Mouse (Mus musculus) hindbrain, embryonic 11.5 days (tissue): ENCODE measurements around the gene Dph1. TPM values are rescaled to one million over a fixed set of nuclear protein-coding genes. Genes with fewer than 3 reads are reported as not detected.
A peak's percentile ranks its signal among the peaks of the same experiment; 100 is the strongest.

Source experiments
- ATAC-seq: fragments of 200-750 bp; cut with Nextera tagmentation; 2 replicates; pipeline ENCODE4 v1.8.0; 2017; ENCODE audit warnings: mild to moderate bottlenecking, moderate TSS enrichment, moderate library complexity; ENCODE audit not compliant: low FRiP score
- DNase-seq: peaks from one replicate; pipeline ENCODE4 v3.0.0-alpha.2; 2015; ENCODE audit warnings: low spot score
- H3K27ac ChIP-seq: fragments of 300-500 bp; sonication (generic); 2 replicates; pipeline ENCODE4 v1.5.1; 2014; ENCODE audit warnings: mild to moderate bottlenecking, low read depth, low read length
- H3K27me3 ChIP-seq: fragments of 300-500 bp; sonication (generic); 2 replicates; pipeline ENCODE4 v1.6.1; 2014; ENCODE audit warnings: mild to moderate bottlenecking, low read length, moderate library complexity, mixed read lengths; ENCODE audit not compliant: control insufficient read depth, insufficient read depth
- H3K36me3 ChIP-seq: fragments of 300-500 bp; sonication (generic); 2 replicates; pipeline ENCODE4 v1.6.1; 2014; ENCODE audit warnings: mild to moderate bottlenecking, low read length, moderate library complexity, mixed read lengths; ENCODE audit not compliant: control insufficient read depth, insufficient read depth
- H3K4me1 ChIP-seq: fragments of 300-500 bp; sonication (generic); replicated peaks from 2 replicates; pipeline ENCODE4 v1.6.1; 2014; ENCODE audit warnings: low read length, mixed read lengths; ENCODE audit not compliant: control insufficient read depth, insufficient read depth
- H3K4me2 ChIP-seq: fragments of 300-500 bp; sonication (generic); replicated peaks from 2 replicates; pipeline ENCODE4 v1.6.1; 2014; ENCODE audit warnings: mild to moderate bottlenecking, low read depth, low read length
- H3K4me3 ChIP-seq: fragments of 300-500 bp; sonication (generic); 2 replicates; pipeline ENCODE4 v1.5.1; 2014; ENCODE audit warnings: low read depth, low read length
- H3K9ac ChIP-seq: fragments of 300-500 bp; sonication (generic); 2 replicates; pipeline ENCODE4 v1.6.1; 2014; ENCODE audit warnings: low read depth, low read length
- H3K9me3 ChIP-seq: fragments of 300-500 bp; sonication (generic); 2 replicates; pipeline ENCODE4 v1.6.1; 2016; ENCODE audit warnings: low read length; ENCODE audit not compliant: control insufficient read depth
- WGBS: fragments of 180-500 bp; shearing (Covaris S2); extraction: QIAGEN DNeasy Blood & Tissue Kit; methylation state at CpG from one replicate; pipeline ENCODE4 v1.1.7; 2014; 5-methylcytosine and 5-hydroxymethylcytosine counted together
- polyA plus RNA-seq: library from polyadenylated mRNA; unstranded; fragments of >200 nt; fragmentation: Nextera tagmentation; extraction: Ambion mirVana; gene quantifications from 2 replicates; pipeline ENCODE4 v1.2.1, GENCODE M21; 2014

Dph1 gene
- polyA plus RNA-seq, 1 experiment from 2014 or later, result 14.1 TPM

DNA sequence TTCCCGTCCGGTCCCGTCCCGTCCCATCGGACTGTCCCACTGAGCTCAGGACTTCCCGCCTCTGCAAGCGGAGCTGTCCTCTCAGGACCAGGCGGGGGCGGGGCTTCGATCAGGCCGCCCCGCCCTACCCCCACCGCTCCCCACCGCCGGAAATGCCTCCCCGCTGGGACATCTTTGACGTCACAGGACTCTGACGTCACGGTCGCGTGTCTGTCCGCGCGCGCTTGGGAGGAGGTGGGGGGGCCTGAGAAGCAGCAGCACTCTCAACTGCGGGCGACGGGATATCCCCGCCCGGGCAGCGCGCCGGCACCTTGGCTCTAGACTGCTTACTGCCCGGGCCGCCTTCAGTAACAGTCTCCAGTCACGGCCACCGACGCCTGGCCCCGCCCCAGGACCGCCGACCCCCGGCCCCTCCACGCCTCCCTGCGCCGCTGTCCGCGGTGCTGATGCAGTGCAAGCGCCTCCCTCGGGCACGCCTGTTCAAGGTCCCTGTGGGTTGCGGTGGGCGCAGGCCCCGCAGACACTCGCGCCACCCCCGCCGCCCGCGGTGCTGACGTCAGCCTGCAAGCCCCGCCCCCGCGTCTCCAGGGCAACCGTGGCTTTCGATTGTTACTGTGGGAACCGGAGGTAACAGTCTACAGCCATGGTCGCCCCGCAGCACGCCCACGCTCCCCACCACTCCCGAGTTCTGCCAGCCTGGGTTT is 17.8 kb downstream of the Dph1 start:
- peak overlapping the region; percentile 47 for H3K9ac ChIP-seq
- peaks cover 31% of the 10 kb centered on the region for H3K4me1 ChIP-seq
- no peak overlapping the region for H3K27ac ChIP-seq
- peaks cover 50% of the 10 kb centered on the region for H3K27me3 ChIP-seq
- DNase-seq (peak; percentile 89), ATAC-seq (peak; percentile 70)
- H3K4me3 ChIP-seq, result peak overlapping the region; percentile 62
- peak overlapping the region; percentile 76 for H3K4me2 ChIP-seq
- WGBS, result 0% methylated on average over 59 of the region's 71 CpGs
- no peaks in the 10 kb centered on the region for H3K9me3 ChIP-seq
- no peaks in the 10 kb centered on the region for H3K36me3 ChIP-seq

DNA sequence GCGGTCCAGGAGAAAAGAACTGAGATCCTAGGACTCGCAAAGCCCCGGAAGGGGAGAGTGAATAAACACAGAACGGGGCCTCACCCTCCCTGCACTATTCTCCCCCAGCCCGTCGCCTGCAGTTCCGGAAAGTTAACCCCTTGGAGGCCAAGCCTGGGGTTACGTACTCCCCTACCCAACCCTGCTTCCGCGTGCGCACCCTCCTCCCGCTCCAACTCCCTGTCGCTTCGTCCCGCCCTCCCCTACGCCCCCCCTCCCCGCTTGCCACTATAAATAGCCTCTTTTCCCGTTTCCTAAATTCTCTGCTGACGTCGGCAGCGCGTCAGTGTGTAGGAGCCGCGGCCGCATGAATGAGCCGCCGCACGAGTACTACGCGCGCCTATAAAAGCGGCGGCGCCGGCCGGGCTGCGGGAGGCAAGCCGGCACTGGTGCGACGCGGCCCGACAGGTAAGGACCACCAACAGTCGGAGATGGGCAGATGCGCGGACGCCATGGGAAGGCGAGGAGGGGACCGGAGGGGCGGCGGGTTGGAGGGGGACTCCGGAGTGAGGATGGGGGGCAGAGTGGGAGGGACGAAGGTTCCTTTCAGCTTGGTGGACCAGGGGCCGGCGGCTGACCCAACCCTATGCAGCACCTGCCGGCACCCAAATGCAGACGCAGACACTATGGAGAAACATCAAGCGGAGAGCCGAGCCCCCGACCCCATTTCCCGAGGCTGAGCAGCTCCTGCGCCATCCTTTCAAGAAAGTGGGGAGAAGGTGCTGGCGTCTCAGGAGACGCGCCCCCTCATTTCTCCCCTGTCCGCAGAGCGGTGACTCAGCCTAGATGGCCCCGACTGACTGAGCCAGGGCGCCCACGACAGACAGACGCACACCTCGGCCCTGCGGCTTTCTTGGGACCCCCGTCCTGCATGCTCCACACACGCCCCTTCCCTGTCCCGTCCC is 18.6 kb downstream of the Dph1 start:
- under 1% methylated on average over 71 of the region's 75 CpGs for WGBS
- peak overlapping the region; percentile 62 for H3K4me3 ChIP-seq
- ATAC-seq (peak; percentile 6; the same call in 1 of the 2 replicates), DNase-seq (peak; percentile 64)
- no peak overlapping the region for H3K27ac ChIP-seq
- H3K9ac ChIP-seq, result peak overlapping the region; percentile 47; the same call in 1 of the 2 replicates
- H3K4me2 ChIP-seq, result peak overlapping the region; percentile 76
- H3K27me3 ChIP-seq, result peaks cover 59% of the 10 kb centered on the region
- no peaks in the 10 kb centered on the region for H3K36me3 ChIP-seq
- H3K9me3 ChIP-seq, result no peaks in the 10 kb centered on the region
- peaks cover 28% of the 10 kb centered on the region for H3K4me1 ChIP-seq

DNA sequence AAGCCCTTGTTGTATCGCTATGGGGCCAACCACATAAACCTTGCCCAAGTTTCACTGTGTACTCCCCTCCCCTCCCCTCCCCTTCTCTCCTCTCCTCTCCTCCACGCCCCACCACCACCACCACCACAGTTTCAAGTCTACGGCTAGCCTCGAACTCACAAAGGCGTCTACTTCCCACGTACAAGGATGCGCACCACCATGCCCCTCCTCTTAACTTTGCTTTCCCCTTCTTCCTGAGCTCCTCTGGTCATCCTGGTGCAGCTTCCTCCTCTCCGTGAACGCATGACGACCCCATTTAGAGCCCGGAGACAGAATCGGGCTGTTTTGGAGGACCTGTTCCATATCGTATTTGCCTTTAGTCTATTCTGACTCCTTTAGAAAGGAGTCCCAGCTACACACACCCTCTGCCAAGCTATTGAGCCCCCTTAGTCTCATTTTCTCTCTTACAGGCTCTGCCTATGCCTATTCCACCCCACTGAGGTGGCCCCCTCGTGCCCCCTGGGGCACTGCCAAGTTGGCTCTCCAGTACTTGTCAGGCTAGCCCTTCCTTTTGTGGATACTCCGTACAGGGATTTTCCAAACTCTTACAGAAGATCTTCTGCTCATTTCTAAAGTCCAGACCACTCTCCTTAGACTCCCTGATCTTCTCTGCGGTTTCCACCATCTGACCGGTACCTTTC is 19.7 kb downstream of the Dph1 start:
- Histone ChIP-seq H3K27ac (no peak overlapping the region), H3K4me3 (no peak overlapping the region), H3K4me2 (0 out of 2 replicates have a peak overlapping the region, but pooled peaks have one; percentile 76), H3K36me3 (no peaks in the 10 kb centered on the region), H3K4me1 (peaks cover 32% of the 10 kb centered on the region), H3K9me3 (no peaks in the 10 kb centered on the region), H3K27me3 (peaks cover 70% of the 10 kb centered on the region), H3K9ac (no peak overlapping the region)
- ATAC-seq (no peak), DNase-seq (no peak)
- 7% methylated on average over 17 of the region's 17 CpGs for WGBS

DNA sequence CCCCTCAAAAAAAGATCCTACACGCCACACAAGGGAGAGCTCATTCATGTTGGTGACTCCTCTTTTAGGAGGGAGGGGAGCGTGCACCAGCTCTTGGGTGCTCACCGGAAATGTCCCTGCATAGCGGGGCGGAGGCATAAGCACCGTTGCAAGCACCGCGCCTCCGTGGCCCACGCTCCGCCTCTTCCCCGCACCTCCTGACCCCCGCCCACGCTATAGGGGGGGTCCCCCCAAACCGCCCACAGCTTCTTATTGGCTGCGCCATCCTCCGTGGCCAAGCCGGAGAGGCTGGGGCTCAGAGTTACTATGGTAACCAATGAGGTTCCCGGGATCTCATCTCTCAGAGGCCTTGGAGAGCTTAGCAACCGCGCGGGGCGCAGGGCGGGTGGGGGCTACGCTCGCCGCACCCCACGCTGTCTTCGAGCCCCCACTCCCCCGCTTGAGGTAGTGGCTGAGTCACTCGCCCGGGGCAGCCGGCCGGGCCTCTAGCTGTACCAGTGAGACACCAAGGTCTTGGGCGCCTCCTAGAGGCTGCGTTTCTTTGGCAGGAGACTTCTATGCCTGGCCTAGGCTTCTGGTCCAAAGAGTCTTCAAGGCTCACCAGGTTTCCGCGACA is 20.8 kb downstream of the Dph1 start:
- Histone ChIP-seq H3K4me2 (peak overlapping the region; percentile 57), H3K27ac (no peak overlapping the region), H3K9ac (no peak overlapping the region), H3K27me3 (peaks cover 80% of the 10 kb centered on the region), H3K4me1 (peaks cover 35% of the 10 kb centered on the region), H3K9me3 (no peaks in the 10 kb centered on the region), H3K36me3 (no peaks in the 10 kb centered on the region), H3K4me3 (peak overlapping the region; percentile 41)
- ATAC-seq (peak; percentile 48; the same call in 1 of the 2 replicates), DNase-seq (peak; percentile 93)
- WGBS, result under 1% methylated on average over 38 of the region's 38 CpGs

DNA sequence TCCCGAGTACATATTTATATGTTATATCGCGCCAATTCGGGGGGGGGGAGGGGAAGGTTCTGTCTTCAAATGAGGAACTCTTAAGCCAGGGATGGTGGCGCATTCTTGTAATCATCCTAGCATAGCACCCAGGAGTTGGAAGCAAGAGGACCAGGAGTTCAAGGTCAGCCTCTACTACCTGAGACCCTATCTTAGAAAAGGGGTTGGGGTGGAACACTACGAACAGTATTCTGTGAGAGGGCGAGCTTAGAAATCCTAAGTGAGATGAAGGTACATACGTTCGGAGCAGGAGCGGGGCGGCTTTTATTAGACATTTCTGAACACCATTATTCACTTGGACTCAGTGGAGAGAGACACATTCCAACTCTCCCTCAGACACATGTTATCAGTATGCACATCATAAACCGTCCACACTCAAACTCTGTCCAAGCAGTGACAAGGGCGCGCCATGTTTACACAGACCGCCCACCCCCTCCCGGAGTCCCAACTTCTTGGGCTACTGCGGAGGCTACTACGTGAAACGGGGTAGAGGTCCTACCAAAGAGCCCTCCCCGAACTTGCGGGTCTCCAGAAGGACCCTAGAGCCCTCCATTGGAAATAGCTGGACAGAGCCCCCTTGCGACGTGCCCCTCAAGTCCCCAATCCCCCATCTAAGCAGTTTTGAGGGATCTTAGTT is 21.5 kb downstream of the Dph1 start, which contains the start of gene Hic1:
Gene Hic1 (minus strand): TSS at position 115 of the 676 bp plus-strand sequence.
- WGBS, result 7% methylated on average over 23 of the region's 23 CpGs
- Histone ChIP-seq H3K36me3 (no peaks in the 10 kb centered on the region), H3K9me3 (no peaks in the 10 kb centered on the region), H3K27ac (no peak within 1 kb of the TSS), H3K4me1 (peaks cover 35% of the 10 kb centered on the region), H3K4me2 (peak within 1 kb of the TSS; percentile 85), H3K4me3 (peak within 1 kb of the TSS; percentile 49), H3K9ac (peak within 1 kb of the TSS; percentile 47; the same call in 1 of the 2 replicates), H3K27me3 (peaks cover 87% of the 10 kb centered on the region)
- no peak for ATAC-seq
- peak; percentile 30 for DNase-seq

DNA sequence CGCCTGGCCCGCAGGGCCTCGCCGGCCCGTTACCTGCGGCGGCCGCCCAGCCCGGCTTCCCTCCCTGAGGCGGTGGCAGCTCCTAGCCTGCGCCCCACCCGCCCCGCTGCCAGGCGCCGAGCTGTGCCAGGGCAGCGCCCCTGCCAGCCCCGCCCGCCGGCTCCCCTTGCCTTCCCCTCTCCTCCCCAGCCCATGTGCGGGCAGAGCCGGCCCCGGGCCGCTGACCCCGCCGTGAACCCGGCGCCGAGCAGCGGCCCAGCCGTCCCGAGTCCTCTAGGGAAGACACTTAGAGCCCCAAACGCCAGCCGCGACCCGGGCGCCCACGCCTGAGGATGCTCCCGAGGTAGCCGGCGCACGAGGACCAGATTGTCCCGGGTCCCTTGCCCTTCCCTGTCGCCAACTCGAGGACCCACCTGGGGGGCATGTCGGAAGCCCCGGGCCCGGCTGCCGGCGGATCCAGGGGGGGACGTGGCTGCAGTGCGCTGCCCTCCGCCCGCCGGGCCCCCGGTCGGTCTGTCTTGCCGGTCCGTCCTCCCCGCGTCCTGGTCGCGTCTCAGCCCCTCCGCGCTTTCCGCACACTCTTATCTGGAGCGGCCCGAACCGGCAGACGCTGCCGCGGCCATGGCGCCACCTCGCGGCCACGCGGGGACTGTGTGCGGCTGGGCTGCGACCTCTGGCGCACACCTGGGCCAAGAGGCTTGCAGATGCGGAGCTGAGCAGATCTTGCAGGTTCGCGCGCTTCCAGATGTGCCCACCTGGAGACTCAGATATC is 22.3 kb downstream of the Dph1 start:
- under 1% methylated on average over 66 of the region's 83 CpGs for WGBS
- Histone ChIP-seq H3K36me3 (no peaks in the 10 kb centered on the region), H3K27ac (no peak overlapping the region), H3K4me1 (peaks cover 31% of the 10 kb centered on the region), H3K9ac (peak overlapping the region; percentile 47; the same call in 1 of the 2 replicates), H3K9me3 (no peaks in the 10 kb centered on the region), H3K27me3 (peaks cover 95% of the 10 kb centered on the region), H3K4me3 (peak overlapping the region; percentile 49), H3K4me2 (peak overlapping the region; percentile 85)
- peak; percentile 86 for DNase-seq
- no peak for ATAC-seq

DNA sequence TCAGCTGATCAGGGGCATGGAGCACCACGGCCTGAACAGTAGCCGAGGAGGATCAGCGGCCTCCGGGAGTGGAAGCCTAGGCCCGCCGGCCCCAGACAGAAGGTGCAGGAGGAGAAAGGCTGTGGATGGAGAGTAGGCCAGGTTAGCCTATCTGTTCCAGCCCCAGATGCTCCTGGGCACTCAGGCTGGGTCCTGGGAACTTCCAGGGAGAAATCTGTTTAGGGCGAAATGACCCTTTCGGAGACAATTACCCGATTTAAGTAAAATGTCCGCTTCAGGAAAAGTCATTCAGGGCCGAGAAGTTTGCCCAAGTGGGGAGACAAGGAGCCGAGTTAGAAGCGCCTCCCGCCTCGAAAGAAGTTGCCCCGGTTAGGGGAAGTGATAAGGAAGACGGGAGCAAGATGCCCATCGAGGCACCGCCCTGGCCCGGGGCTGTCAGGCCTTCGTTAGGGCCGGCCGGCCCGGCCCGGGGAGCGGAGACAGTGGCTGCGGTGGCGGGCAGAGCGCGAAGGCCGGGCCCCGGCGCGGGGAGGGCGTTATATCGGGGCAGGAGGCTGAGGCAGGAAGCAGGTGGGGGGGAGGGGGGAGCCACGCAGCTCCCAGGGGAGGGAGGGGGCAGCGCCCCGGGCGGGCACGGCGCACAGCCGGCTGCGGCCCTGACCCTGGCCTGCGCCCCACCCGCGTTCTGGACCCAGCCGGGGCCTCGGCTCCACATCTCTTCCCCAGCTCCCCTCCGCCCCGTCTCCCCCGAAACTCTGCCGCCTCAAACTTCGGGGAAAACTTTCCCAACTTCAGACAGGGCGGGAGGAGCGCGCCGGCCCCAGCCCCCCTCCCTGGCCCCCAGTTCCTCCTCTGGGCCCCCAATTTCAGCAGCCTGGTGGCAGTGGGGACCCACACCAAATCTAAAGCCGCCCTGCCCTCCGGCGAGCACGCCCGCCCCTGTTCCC is 23.1 kb downstream of the Dph1 start:
- H3K9me3 ChIP-seq, result no peaks in the 10 kb centered on the region
- H3K27ac ChIP-seq, result no peak overlapping the region
- H3K36me3 ChIP-seq, result no peaks in the 10 kb centered on the region
- WGBS, result 3% methylated on average over 49 of the region's 63 CpGs
- peak overlapping the region; percentile 47 for H3K9ac ChIP-seq
- peak overlapping the region; percentile 85 for H3K4me2 ChIP-seq
- H3K4me1 ChIP-seq, result peaks cover 28% of the 10 kb centered on the region
- peak overlapping the region; percentile 49 for H3K4me3 ChIP-seq
- peak; percentile 55 for DNase-seq
- peaks cover 99% of the 10 kb centered on the region for H3K27me3 ChIP-seq
- no peak for ATAC-seq
